Mouse (Mus musculus) retina, postnatal 7 days (tissue): ENCODE data around the gene Abhd14a.

ENCODE experiments used
- DNase-seq: peaks from one replicate; pipeline ENCODE4 v3.0.0-alpha.2; 2012; ENCODE audit warnings: low read depth, low spot score

The Abhd14a gene

DNA sequence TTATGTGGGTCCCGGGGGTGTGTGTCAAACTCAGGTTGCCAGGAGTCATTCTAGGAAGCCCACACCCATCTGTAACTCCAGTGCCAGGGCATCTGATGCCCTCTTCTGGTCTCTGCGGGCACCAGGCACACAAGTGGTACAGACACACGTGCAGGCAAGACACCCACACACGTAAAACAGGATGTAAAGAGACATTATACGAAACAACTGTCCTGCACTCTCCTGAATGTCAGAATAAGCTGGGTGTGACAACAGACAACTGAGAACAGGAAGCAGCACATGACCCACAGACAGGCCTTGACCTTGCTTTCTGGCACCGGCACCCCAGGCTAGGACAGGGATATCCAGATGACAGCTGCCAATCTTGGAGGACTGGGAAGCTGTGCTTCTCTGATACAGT is 21.8 kb upstream of the Abhd14a start:
- no peak for DNase-seq

DNA sequence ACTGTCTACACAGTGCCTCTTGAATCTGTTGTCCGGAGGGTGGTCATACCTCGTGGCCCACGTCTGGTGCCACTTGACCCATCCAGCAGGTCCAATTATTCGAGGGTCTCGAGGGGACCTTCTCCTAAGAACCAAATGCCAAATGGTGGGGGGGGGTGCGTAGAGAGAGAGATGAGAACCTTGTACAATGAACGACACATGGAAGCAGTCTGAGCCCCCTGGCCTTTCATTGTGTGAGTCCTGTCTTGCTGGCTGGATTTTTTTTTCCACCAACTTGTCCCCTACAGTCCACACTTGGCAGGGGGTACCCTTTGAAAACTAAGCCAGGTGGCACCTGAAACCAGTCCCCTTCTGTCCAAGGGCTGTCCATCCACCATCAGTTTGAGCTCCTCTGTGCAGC is 20.3 kb upstream of the Abhd14a start:
- DNase-seq, result no peak

DNA sequence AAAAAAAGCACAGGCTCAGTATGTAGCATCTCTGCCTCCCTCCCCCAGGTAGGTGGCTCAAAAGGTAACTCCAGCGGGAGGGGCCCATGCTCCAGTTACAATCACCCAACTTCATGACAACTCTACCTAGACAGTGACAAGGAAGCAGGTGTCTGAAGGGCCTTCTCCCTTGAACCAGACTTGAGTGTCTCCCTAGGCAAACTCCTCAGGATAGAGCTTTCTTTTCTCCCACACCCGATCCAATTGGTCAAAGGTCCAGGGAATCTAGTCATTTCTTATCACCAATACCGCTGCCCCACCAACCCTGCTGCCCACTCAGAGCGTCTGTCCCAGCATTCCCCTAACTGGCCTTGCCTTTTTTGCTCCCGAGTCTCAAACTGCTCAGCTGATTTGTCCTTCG is 19.2 kb upstream of the Abhd14a start:
- DNase-seq, result no peak

DNA sequence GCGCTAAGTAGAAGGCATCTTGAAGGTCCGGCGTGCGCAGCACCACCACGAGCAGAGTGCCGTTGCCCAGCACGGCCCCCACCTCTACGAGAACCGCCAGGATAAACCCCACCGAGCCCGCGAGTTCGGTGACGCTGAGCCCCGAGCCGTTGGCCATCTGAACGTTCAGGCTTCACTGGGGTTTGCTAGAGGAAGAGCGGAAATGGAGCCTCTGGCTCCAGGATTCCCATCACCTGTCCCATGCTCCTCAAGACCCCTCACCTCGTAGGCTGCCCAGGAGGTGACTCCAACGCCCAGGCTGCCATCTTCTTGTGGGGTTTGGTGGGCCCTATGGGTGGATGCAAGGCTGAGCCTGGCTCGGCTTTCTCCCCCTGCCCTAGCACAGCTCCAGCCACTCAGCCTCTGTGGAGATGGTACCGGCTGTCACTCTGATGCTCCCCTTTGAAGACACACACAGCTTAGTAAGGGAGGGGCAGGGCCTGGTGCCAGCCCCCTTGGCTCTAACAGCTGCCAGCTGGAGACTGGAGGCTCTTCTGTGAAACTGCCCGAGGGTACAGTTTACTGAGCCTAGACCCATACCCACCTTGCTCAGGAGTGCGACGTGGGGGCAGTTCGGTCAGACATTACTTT is 18.2 kb upstream of the Abhd14a start, which contains the start of gene Gpr62:
Gene Gpr62 (minus strand): TSS at position 368 of the 630 bp plus-strand sequence.
- DNase-seq, result no peak

DNA sequence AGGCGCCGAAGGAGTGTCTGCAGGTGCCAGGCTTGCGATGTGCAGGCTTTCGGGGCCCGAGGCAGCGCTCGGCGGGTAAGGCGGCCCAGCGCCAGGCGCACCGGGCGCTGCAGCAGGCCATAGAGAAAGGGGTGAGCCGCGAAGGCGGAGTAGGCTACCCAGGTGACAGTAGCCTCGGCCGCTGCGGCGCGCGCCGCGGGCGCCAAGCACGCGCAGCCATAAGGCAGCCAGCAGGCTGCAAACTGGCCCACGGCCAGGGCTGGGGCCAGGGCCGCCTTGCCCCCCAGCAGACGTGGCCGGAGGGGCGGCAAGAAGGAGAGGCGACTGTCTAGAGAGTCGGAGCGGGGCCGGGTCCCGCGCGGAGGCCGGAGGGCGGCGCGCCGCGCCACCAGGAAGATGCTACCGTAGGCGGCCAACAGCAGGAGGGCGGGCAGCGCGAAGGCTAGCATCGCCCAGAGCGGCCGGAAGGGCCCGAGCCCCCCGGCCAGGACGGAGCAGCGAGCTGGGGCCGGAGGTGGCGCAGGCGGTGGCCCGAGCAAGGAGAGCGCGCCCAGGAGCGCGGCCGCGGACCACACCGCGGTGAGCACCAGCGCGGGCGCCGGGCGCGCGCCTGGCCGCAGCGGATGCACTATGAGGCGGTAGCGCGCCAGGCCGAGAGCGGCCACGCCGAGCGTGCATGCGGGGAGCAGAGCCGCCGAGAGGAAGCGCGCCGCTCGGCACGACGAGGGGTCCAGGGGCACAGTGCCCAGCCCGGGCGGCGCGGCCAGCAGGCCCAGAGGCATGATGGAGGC is 17.5 kb upstream of the Abhd14a start:
- DNase-seq, result peak; percentile 57

DNA sequence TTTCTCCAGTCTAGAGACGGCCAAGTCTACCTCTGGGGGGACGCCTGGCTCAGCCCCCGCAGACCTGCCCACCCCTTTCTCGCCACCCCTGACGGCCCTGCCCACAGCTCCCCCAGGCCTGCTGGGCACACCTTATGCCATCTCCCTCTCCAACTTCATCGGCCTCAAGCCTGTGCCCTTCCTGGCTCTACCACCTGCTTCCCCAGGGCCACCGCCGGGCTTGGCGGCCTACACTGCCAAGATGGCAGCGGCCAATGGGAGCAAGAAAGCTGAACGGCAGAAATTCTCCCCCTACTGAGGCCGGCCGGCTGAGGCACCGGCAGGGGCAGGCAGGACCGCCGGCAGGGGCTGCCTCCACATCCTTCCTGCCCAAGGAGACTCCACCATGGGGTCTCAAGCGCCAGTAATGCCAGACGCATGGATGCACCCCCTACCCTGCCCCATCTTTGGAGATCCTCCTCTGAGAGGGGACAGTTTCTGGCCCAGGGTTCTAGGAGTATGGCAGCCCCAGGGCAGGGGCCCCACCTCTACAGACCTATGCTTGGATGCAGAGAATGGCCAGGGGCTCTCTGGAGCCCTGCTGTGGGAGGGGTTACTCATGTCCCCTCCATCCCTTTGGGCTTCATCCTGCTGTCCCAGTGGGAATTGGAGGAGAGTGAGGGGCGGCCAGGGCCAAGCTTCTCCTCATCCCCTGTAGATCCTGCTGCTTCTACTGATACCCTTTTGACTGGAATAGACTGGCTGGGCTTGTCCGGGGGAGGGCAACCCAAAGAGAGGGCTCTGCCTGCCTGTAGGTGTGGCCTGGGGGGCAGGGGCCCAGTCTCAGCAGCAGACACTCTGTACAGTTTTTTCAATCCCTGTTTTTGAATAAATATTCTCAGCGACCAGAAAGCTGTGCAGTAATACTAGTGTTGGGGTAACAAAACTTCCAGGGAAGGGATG is 15.9 kb upstream of the Abhd14a start:
- no peak for DNase-seq

GRCm38 (mm10) chr9:106462430-106462800 is 14.9 kb upstream of the Abhd14a start:
- no peak for DNase-seq

GRCm38 (mm10) chr9:106461641-106462429 is 14.4 kb upstream of the Abhd14a start:
- DNase-seq, result no peak

- DNase-seq, result no peak
Measured at GRCm38 (mm10) chr9:106461026-106461415, 13.5 kb upstream of the Abhd14a start.

- DNase-seq, result no peak
Measured at GRCm38 (mm10) chr9:106460401-106461025, 13.0 kb upstream of the Abhd14a start.

DNA sequence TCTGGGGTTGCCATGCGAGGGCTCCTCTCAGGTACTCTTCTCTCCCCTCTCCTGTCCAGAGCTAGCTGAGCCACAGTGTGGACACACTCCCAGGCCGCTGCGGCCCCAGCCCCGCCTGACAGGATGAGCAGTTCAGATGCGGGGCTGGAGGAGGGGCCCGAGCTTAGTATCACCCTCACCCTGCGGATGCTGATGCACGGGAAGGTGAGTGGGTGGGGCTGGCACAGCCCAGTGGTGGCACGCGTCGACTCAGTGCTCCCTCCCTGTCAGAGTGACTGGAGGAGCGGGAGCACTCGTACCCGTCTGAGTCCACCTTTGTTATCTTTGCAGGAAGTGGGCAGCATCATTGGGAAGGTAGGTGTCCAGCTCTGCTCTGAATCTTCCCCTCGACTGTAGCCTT is 12.5 kb upstream of the Abhd14a start:
- DNase-seq, result no peak

- no peak for DNase-seq
Measured at GRCm38 (mm10) chr9:106457920-106458319, 10.4 kb upstream of the Abhd14a start.

DNA sequence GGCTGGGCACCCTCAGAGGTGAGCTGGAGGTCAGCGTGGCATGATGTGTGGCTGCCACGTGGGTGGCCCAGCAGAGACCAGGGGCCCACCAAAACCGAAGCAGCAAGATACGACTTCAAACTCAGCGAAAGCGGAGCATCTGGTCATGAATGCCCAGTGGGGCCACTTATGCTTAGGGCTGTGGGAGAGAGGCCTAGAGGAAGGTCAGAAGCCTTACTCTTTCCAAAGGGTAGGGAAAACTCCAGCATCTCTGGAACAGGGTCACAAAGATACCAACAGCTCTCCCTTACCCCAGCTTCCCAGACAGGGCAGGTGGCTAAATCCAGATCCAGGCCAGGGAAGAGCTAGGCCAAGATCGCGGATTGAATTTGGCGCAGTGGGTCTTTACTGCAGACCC is 9.7 kb upstream of the Abhd14a start:
- no peak for DNase-seq

DNA sequence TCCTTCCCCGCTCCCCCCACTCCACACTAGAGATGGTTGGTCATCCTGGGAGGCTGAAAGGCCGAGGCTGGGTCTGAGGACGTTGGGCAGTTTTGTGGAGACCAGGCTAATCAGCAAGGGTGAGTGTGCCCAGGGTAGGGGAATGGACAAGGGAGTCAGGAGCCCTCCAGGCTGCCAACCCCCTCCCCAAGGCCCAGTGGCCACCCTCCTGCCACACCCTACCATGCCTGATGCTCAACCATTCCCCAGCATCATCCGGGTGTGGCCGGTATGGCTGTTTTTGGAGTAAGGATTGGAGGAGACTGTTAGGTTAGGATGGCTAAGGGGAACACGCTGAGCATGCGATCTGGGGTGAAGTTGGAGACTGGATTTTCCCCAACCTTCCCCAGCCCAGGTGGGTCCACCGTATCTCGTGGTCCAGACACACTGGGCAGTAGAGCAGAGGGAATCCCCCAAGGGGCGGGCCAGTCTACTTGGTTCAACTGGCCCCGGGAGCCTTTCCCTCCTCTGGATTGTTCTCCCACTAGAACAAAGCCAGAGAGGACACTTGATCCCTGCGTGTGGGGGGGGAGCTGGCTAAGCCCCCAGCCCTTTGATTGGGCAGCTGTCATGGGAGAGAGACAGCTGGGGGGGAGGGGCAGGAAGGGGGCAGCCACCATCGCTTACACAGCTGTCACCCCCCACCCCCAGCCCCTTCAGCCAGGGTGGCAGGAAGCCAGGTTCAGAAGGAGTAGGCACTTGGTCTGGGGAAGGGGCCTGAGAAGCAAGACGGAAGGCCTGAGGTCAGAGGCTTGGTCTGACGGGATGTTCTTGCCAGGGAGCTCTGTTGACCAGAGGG is 9.1 kb upstream of the Abhd14a start:
- peak; percentile 78 for DNase-seq

- DNase-seq, result no peak
Measured at GRCm38 (mm10) chr9:106454888-106455681, 7.6 kb upstream of the Abhd14a start.

DNA sequence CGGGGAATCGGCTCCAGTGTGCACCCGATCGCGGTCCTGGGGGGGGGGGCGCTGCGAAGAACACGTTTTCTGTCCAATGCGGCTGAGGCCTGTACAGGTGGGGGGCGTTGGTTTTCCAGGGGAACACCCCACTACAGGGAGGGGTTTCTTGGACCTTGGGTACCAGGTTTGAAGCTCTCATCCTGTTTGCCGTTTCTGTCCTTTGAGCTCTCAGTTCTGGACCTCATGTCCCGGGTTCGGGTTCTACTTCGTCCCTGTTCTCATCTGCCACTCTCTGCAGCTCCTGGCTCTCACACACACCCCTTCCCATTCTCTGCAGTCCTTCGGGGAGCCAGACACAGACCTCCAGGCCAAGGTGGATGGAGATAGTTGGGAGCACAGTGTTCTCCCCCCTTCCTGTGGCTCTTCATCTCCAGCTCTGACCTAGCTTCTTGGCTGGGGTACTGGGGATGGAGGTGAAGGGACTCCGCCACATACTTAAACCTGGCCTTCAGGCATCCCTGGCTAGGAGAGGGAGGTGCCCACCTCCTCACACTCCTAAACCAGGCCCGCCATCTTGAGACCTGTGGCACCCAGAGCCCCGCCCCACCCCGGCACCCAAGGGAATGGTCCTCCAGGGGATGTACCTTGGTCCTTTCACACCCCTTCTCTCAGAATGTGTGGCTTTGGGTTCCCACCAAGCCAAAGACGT is 6.7 kb upstream of the Abhd14a start:
- no peak for DNase-seq

DNA sequence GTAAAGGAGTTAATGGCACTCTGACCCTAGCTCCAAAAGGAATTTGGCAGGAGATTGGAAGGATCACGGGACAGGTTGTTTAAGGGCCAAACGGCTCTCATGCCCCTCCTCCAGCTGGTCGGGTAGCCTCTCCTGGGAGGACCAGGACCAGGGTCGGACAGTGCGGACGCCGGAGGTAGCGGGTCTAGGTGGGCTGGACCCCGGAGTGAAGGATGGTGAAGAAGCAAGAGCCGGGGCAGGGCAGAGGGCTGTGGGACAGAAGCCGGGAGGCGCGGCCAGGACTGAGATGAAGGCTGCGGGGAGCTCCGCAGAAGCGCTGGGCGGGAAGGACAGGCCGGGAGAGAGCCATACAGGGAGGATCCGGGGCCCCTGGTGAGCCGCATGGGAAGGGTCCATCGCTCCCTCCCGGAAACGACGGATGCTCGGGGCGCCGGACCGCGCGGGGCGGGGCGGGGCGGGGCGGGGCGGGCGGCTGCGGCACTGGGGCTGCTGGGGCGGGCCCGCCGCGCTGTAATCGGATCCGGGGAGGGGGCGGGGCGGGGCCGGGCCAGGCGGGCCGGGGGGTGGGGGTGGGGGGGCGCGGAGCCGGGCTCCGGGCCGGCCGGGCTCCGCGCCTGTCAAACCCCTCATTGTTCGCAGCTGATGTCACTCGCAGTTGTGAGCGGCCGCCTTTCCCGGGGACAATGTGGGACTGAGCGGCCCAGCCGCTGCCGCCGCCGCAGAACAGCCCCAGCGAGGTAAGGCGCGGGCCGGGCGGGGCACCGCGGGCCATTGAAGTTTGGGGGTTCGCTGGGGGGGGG is 6.0 kb upstream of the Abhd14a start, which contains the start of gene Pcbp4:
Gene Pcbp4 (plus strand): TSS at position 21 of the 800 bp plus-strand sequence.
- DNase-seq, result no peak

DNA sequence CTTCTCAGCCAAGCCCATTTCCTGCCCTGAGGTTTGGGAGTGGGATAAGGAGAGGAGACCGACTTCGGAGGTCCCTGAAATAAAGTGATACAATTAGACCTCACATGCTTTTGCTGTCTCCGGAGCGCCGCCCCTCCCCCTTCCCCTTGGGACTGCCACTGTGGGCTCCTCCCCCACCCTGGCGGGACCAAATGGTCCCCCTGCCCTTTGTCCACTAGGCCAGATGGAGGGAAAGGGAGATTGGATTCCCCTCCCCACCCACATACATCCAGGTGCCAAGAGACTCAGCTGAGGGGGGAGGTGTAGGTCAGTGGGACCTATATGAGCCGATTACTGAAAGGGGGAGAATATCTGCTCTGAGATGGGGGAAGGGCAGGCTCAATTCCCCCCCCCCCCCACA is 5.3 kb upstream of the Abhd14a start:
- no peak for DNase-seq
